Mouse (Mus musculus): ENCODE results near the gene Crispld2.

- TF ChIP-seq CTCF (IDR thresholded peaks at IDR 0.05; ENCODE audit: extremely low read depth, insufficient read depth, low read length) (no peak), POLR2A (IDR thresholded peaks at IDR 0.05; ENCODE audit: extremely low read depth, insufficient read depth, low read length) (no peak)
These were observed at the start of gene Crispld2 for GRCm38 (mm10) chr8:119992249-119992648.

All from cortical plate, adult 2 months (tissue).